Mouse (Mus musculus): ENCODE results near the gene Fras1. TPM values are rescaled to one million over a fixed set of nuclear protein-coding genes. Genes with fewer than 3 reads are reported as not detected.
A peak's percentile ranks its signal among the peaks of the same experiment; 100 is the strongest.

Fras1 gene
- total and polyA plus RNA-seq, 3 experiments, result 2.1 to 5.8 (median 5.4) TPM

DNA sequence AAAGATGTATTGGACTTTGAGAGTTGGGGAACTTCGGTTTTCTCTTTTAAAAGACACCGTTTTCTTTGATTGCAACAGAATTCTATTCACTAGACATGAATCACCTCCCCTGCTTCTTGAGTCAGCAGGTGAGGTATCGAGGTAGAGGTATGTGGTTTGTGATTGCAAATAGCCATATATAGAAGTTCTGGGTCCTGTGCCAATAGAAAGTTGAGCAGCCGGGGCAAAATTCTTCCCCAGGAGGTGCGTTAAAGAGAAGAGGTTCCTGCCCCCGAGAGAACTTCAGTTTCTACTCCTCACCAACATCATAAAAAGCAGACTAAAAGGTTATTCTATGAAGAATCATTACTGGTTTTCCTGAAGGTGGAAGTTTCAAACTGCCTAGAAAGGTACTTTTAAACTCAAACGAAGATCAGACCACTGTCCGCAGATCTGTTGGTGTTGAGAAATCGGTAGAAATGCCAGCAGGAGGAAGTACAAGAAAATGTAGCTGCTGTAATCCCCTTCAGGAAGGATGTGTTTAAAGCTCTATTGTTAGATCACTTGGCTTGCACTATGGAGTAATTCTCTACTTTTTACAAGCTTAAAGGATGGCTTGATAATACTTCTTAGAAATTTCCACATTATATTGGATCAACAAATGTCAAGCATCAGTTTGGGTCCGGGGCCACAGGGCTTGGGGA is 420.3 kb downstream of the Fras1 start:
- H3K9me3 ChIP-seq (replicated peaks; ENCODE audit: low read length), result no peaks in the 10 kb centered on the region
- no peaks in the 10 kb centered on the region for H3K27me3 ChIP-seq (replicated peaks)
- peak overlapping the region; percentile 98 for H3K4me2 ChIP-seq (ENCODE audit: insufficient read depth, low read depth, poor library complexity, severe bottlenecking)
- DNase-seq (ENCODE audit: extremely low read depth), result no peak
- H3K9ac ChIP-seq (ENCODE audit: insufficient read depth, low read depth), result no peak overlapping the region
- dilution Hi-C loops (cut with MboI; ENCODE audit: extremely low pct_ligation_motif_present, extremely low pct_unique_long_range_greater_than_20kb, low sequenced_read_pairs), result no loop called here
- no peak overlapping the region for H3K27ac ChIP-seq (ENCODE audit: insufficient read depth, low read depth)
- H3K36me3 ChIP-seq (replicated peaks in 1 of 2; ENCODE audit: control insufficient read depth in 1 of 2, insufficient read depth in 1 of 2, low read length in 1 of 2), result no peaks in the 10 kb centered on the region
- no peaks in the 10 kb centered on the region for H3K79me2 ChIP-seq (replicated peaks; ENCODE audit: control insufficient read depth, extremely low read depth, insufficient read depth, poor library complexity, severe bottlenecking)
- in situ Hi-C loops (cut with MboI; ENCODE audit: low pct_ligation_motif_present, low pct_unique_long_range_greater_than_20kb, low sequenced_read_pairs), result no loop called here
- TF ChIP-seq ELF1 (IDR thresholded peaks at IDR 0.05; ENCODE audit: low read depth, low read length) (no peak), ZMIZ1 (IDR thresholded peaks at IDR 0.05; ENCODE audit: low read depth, low read length) (no peak), KAT2A (IDR thresholded peaks at IDR 0.05; ENCODE audit: insufficient replicate concordance, low read length) (no peak), CHD1 (IDR thresholded peaks at IDR 0.05; ENCODE audit: low read depth, low read length) (no peak)
- peaks cover 0 to 6% of the 10 kb centered on the region in 2 experiments; a peak in 1 of 4 replicates for H3K4me1 ChIP-seq (ENCODE audit: control insufficient read depth in 1 of 2, insufficient read depth in 2 of 2)
- H3K4me3 ChIP-seq (replicated peaks in 1 of 3; ENCODE audit: low read depth in 2 of 3, low read length in 2 of 3, poor library complexity in 1 of 3), result no peak overlapping the region

- no peaks in the 10 kb centered on the region for H3K36me3 ChIP-seq (replicated peaks in 1 of 2; ENCODE audit: control insufficient read depth in 1 of 2, insufficient read depth in 1 of 2, low read length in 1 of 2)
- TF ChIP-seq TBP (conservative IDR thresholded peaks at IDR 0.05; ENCODE audit: low read depth, low read length) (no peak), CHD1 (IDR thresholded peaks at IDR 0.05; ENCODE audit: low read depth, low read length) (no peak), CTCF (conservative IDR thresholded peaks at IDR 0.05 in 1 of 2, IDR thresholded peaks at IDR 0.05 in 1 of 2; ENCODE audit: low read depth in 2 of 2, low read length in 2 of 2) (no peak), CHD2 (IDR thresholded peaks at IDR 0.05; ENCODE audit: low read length) (no peak), MYC (IDR thresholded peaks at IDR 0.05; ENCODE audit: low read depth, low read length) (no peak), RAD21 (IDR thresholded peaks at IDR 0.05; ENCODE audit: low read depth, low read length) (no peak), ZKSCAN1 (IDR thresholded peaks at IDR 0.05; ENCODE audit: borderline replicate concordance, low read depth, low read length) (no peak), ZC3H11A (IDR thresholded peaks at IDR 0.05; ENCODE audit: low read depth, low read length) (no peak), ZMIZ1 (IDR thresholded peaks at IDR 0.05; ENCODE audit: low read depth, low read length) (no peak), POLR2A (IDR thresholded peaks at IDR 0.05; ENCODE audit: low read depth, low read length) (no peak), JUN (IDR thresholded peaks at IDR 0.05; ENCODE audit: insufficient read depth, low read depth, low read length) (no peak), TCF12 (IDR thresholded peaks at IDR 0.05; ENCODE audit: low read depth, low read length) (no peak), ETS1 (conservative IDR thresholded peaks at IDR 0.05; ENCODE audit: low read depth, low read length) (no peak)
- no peaks in the 10 kb centered on the region for H3K79me2 ChIP-seq (replicated peaks; ENCODE audit: control insufficient read depth, extremely low read depth, insufficient read depth, poor library complexity, severe bottlenecking)
- no peaks in the 10 kb centered on the region for H3K9me3 ChIP-seq (replicated peaks; ENCODE audit: low read length)
- no peak overlapping the region for H3K9ac ChIP-seq (ENCODE audit: insufficient read depth, low read depth)
- peaks cover 0 to 6% of the 10 kb centered on the region in 2 experiments; a peak in 1 of 4 replicates for H3K4me1 ChIP-seq (ENCODE audit: control insufficient read depth in 1 of 2, insufficient read depth in 2 of 2)
- in situ Hi-C loops (cut with MboI; ENCODE audit: low pct_ligation_motif_present, low pct_unique_long_range_greater_than_20kb, low sequenced_read_pairs), result no loop called here
- no peak for DNase-seq (ENCODE audit: extremely low read depth)
- no peak overlapping the region for H3K4me2 ChIP-seq (ENCODE audit: insufficient read depth, low read depth, poor library complexity, severe bottlenecking)
- H3K27me3 ChIP-seq (replicated peaks), result no peaks in the 10 kb centered on the region
- no peak overlapping the region for H3K27ac ChIP-seq (ENCODE audit: insufficient read depth, low read depth)
- dilution Hi-C loops (cut with MboI; ENCODE audit: extremely low pct_ligation_motif_present, extremely low pct_unique_long_range_greater_than_20kb, low sequenced_read_pairs), result no loop called here
- H3K4me3 ChIP-seq (replicated peaks in 1 of 3; ENCODE audit: low read depth in 2 of 3, low read length in 2 of 3, poor library complexity in 1 of 3), result no peak overlapping the region
Observed at GRCm38 (mm10) chr5:96795752-96796151, 422.0 kb downstream of the Fras1 start.
